Mouse (Mus musculus): ENCODE data around the gene Insyn1.

The Insyn1 gene

DNA sequence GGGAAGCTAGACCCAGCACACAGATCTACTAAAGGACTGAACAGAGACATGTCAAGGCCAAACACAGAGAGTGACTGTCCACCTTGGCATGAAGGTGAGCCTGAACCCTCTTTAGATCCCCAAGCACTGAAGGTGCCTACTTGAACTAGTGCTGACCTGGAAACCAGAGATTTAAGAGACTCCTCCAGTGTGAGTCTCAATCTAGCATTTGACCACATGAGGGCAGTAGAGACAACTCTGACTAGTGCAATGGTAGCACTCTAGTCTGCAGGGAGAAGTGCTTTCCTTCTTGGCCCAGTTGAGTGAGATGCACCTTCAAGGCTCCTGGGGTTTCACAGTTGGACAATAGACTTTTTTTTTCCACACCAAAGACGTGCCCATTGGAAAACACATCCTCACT is 46.4 kb downstream of the Insyn1 start:
- DNase-seq (ENCODE audit: low read depth, low spot score), result peak; percentile 91

DNA sequence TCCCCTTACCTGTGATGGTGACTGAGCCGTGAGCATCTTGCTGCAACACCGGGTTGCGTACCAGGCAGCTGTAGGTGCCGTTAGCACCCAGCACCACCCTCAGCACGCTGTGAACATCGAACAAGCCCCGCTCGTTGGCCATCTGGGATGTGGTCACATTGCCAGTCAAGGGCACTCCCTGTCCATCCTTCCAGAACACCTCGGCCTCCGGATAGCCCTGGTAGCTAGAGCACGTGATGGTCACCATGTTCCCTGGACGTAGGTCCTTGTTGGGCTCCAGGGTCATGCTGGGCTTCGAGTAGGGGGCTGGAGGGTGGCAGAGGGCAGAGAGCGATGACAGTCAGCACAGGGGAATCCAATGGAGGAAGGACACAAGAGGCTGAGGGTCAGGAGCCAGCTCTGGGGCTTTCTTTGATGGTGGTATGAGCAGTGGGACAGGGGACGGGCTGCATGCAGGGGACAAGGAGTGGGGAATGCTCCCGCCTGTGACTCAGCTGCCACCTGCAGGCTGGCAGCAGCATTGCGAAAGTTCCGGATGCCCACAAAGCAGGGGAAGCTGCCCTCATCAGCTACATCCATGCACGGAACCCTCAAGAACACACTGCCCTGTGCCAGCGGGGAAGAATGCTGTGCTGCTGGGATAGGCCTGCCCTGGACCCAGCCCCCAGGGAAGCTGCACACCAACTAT is 47.2 kb downstream of the Insyn1 start:
- peak; percentile 75 for DNase-seq (ENCODE audit: low read depth, low spot score)

DNA sequence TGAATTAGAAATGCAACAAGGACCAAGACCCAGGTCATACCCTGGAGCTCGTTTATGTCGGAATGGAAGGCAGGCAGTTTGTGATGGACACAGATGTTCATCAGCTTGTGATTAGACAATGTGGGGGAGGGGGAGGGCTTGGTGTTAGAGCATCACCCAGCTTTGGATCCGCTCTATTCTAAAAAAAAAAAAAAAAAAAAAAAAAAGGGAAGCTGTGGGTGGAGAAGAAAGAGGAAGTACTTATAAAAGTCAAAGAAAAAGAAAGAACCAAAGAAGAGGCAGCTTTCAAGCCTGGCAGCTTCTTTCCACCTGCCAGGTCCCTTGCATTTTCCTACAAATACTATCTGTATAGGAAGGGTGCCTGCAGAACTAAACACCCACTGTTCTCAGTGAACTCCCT is 49.4 kb downstream of the Insyn1 start:
- DNase-seq (ENCODE audit: low read depth, low spot score), result no peak

DNA sequence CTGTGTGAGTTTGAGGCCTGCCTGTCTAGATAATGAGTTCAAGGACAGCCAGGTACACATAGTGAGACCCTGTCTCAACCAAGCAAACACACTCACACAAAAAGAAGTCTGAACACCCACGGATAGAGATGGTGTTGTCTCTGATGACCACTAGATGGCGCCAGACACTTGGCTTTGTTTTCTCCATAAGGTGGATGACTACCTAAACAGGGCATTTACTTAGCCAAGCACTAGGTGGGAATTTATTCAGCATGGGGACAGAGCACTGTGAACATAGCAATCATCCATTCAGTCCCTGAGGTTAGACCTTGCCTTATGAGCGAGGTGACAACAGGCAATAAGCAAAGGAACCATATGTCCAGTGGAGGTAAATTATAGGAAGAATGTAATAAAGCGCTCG is 51.5 kb downstream of the Insyn1 start:
- DNase-seq (ENCODE audit: low read depth, low spot score), result peak; percentile 87

DNA sequence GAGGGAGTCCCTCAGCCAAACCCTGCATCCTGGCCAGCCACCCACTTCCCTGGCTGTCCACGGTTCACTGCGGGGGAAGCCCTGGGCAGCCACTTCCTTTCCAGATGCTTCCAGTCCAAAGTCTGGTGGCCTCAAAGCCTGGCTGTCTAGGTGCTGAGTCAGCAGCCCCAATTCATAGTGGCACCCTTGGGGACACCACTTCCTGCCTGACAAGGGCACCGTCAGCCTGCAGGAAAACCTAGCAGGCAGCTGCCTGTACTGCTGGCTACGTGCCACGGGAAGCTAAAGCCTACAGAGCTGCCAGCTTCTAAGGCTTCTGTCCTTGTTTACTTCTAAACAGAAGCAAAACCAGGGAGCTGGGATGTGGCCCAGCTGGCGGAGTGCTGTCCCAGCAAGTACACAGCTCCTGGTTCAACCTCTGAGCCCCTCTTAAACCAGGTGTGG is 53.5 kb downstream of the Insyn1 start:
- peak; percentile 87 for DNase-seq (ENCODE audit: low read depth, low spot score)

DNA sequence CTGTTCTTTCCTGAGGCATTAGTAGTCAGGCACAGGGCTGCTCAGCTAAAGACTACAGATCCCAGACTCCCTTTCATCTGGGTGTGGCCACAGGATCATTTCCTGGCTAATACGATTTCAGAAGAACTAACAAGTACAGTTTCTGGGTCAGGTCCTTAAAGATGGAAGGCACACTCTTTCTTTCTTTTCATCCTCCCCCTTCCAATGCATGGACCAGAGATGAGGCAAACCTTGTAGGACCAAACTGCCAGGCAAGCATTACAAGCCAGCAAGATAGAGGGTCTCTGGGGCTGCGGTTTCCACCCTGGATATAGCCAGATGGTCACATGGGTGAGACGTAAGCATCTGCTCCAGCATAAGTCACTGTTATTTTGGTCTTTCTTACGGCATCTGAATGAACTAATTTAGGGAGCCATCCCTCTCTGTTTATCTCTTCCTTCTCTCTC is 56.5 kb downstream of the Insyn1 start:
- DNase-seq (ENCODE audit: low read depth, low spot score), result peak; percentile 87

DNA sequence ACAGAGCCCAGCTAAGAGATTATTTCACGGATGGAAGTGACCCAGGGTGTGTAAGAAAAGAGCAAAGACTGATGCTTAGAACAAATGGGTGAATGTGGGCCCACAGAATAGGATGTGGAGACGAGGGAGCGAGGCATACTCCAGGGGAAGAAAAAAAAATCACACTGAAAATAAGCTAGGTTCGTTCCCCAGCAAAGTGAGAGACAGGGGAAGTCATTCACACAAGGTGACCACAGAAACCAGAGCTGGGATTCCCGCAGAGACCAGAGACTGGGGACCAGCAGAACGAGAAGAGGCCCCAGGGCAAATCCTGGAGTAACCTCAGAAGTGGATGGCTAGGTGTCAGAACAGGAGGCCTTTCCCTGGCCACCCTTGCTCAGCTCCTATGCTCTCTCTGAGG is 57.0 kb downstream of the Insyn1 start:
- DNase-seq (ENCODE audit: low read depth, low spot score), result no peak

DNA sequence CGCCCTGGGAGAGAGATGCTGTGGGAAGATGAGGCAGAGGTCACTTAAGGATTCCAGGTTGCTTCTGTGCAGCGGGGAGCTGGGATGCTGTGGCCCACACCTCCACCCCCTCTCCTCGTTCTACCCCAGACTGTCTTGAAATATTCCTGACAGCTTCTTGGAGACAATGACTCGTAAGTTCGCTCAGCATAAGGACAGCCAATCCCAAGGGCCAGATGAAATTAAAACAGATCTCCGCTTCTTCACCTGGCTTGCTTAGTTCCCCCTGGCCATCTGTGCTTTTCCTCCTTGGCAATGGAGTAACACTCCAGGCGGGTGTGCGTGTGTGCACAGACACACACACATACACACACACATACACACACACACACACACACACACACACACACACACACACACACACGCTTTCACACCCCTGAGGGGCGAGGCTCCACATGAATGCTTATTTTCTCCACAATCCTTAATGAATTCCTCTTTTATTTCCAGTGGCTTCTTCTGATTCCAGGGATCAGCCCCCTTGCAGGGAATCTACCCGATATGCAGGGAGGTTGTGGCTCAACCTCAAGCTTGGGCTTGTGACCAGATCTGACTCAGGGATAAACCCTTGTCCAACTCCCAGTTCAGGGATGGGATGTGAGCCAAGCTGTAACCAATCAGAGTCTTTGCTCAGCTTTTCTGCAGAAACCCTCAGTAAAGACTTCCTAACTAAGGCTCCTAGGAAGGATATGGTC is 58.4 kb downstream of the Insyn1 start:
- DNase-seq (ENCODE audit: low read depth, low spot score), result peak; percentile 85

DNA sequence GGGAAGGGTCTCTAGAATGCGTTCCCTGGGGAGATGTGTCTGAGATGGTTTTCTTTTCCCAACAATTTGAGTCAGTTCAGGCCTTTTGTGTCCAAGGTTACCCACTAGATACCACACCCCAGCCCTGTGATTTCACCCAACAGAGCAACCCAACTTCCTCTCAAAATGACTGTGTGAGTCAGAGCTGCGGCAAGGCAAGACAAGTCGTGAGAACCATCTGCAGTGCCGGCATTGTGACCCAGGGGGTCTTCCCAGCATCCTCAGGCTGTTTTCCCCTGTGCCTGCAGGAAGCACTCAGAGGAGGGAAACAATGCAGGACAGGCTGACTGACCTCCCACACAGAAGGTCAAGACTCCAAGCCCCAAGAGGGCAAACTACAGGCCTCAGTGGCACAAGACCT is 60.5 kb downstream of the Insyn1 start:
- peak; percentile 57 for DNase-seq (ENCODE audit: low read depth, low spot score)

All from brain, adult 2 months (tissue).